Mouse (Mus musculus): Measurements from ENCODE around the gene Mthfd1.

Mthfd1 gene

GRCm38 (mm10) chr12:76304199-76304598 is 49.1 kb downstream of the Mthfd1 start:
- no peak for DNase-seq (ENCODE audit: low spot score)

GRCm38 (mm10) chr12:76305107-76305506 is 50.0 kb downstream of the Mthfd1 start:
- DNase-seq (ENCODE audit: low spot score), result no peak

GRCm38 (mm10) chr12:76306852-76307561 is 51.9 kb downstream of the Mthfd1 start:
- no peak for DNase-seq (ENCODE audit: low spot score)

GRCm38 (mm10) chr12:76307964-76308363 is 52.9 kb downstream of the Mthfd1 start:
- DNase-seq (ENCODE audit: low spot score), result no peak

- no peak for DNase-seq (ENCODE audit: low spot score)
Observed at GRCm38 (mm10) chr12:76308436-76308835, 53.3 kb downstream of the Mthfd1 start.

GRCm38 (mm10) chr12:76310007-76310406 is 54.9 kb downstream of the Mthfd1 start:
- DNase-seq (ENCODE audit: low spot score), result no peak

- no peak for DNase-seq (ENCODE audit: low spot score)
Observed at GRCm38 (mm10) chr12:76310633-76311032, 55.5 kb downstream of the Mthfd1 start.

GRCm38 (mm10) chr12:76311227-76311626 is 56.1 kb downstream of the Mthfd1 start:
- no peak for DNase-seq (ENCODE audit: low spot score)

GRCm38 (mm10) chr12:76311951-76312350 is 56.9 kb downstream of the Mthfd1 start:
- no peak for DNase-seq (ENCODE audit: low spot score)

- no peak for DNase-seq (ENCODE audit: low spot score)
Observed at GRCm38 (mm10) chr12:76318282-76319212, 63.4 kb downstream of the Mthfd1 start.

- DNase-seq (ENCODE audit: low spot score), result peak; percentile 23
Observed at GRCm38 (mm10) chr12:76324679-76325431, 69.8 kb downstream of the Mthfd1 start, which contains the start of gene Akap5. Akap5 (plus strand) TSS chr12:76324891.

- DNase-seq (ENCODE audit: low spot score), result no peak
Observed at GRCm38 (mm10) chr12:76326437-76327220, 71.5 kb downstream of the Mthfd1 start.

- DNase-seq (ENCODE audit: low spot score), result no peak
Observed at GRCm38 (mm10) chr12:76328567-76329354, 73.7 kb downstream of the Mthfd1 start.

- DNase-seq (ENCODE audit: low spot score), result no peak
Observed at GRCm38 (mm10) chr12:76333688-76334087, 78.6 kb downstream of the Mthfd1 start.

- DNase-seq (ENCODE audit: low spot score), result no peak
Observed at GRCm38 (mm10) chr12:76335641-76336040, 80.5 kb downstream of the Mthfd1 start.

GRCm38 (mm10) chr12:76336111-76336965 is 81.2 kb downstream of the Mthfd1 start:
- no peak for DNase-seq (ENCODE audit: low spot score)

GRCm38 (mm10) chr12:76341080-76341479 is 86.0 kb downstream of the Mthfd1 start:
- DNase-seq (ENCODE audit: low spot score), result peak; percentile 36

- no peak for DNase-seq (ENCODE audit: low spot score)
Observed at GRCm38 (mm10) chr12:76345759-76346455, 90.8 kb downstream of the Mthfd1 start.

- DNase-seq (ENCODE audit: low spot score), result no peak
Observed at GRCm38 (mm10) chr12:76349680-76350220, 94.7 kb downstream of the Mthfd1 start.
